Mouse (Mus musculus): ENCODE data around the gene Gm49661. TPM values are rescaled to one million over a fixed set of nuclear protein-coding genes. Genes with fewer than 3 reads are reported as not detected.
A peak's percentile ranks its signal among the peaks of the same experiment; 100 is the strongest.

The Gm49661 gene
- polyA plus RNA-seq, 1 experiment from 2014 or later: not detected

DNA sequence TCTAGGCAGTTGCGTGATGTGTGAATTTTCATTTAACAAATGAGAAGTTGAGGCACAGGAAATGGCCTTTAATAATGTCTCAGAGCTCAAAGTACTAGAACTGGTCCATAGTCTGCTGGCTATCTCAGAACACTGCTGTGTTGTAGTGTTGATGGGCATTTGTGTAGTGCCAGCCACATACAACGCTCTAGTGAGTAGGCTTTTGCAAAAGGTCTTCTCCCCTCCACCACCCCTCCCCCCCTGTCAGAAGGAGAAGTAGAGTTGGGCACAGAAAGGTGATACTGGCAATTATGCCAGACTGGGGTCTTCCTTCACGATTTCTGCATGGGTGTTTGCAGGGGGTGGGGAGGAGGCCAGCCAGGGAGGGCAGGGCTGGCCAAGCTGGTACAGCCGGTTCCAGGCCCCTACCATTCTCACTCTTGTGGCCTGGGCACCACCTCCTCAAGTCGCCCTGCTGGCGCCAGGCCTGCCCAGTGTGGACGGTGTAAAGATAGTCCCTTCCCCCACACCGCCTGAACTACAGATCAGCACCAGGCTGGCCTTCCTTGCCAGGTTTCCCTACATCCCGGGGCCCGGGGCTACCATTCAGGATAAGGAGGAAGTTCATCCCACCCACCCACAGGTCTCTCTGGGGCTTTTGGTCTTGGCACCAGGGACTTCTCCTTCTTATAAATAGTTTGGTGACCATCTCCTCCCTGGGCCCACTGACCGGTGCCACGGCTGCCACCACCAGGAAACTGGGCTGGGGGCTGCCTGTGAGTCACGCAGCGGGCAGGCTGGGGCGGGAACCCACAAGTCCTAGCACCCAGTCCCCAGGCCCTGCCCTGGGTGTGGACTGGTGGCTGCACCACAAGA, 12.6 kb upstream of the Gm49661 start:
- 76% methylated on average over 15 of the region's 15 CpGs for WGBS
- no peaks in the 10 kb centered on the region for H3K27me3 ChIP-seq (replicated peaks)
- H3K36me3 ChIP-seq: no peaks in the 10 kb centered on the region
- peaks cover 82% of the 10 kb centered on the region for H3K4me1 ChIP-seq (replicated peaks)
- no peaks in the 10 kb centered on the region for H3K9me3 ChIP-seq
- no peak overlapping the region for H3K4me3 ChIP-seq (replicated peaks)
- H3K4me2 ChIP-seq (replicated peaks): 0 out of 2 replicates have a peak overlapping the region, but pooled peaks have one; percentile 9
- H3K9ac ChIP-seq: 0 out of 2 replicates have a peak overlapping the region, but pooled peaks have one; percentile 11
- H3K27ac ChIP-seq: peak overlapping the region; percentile 90
- no peak for ATAC-seq

DNA sequence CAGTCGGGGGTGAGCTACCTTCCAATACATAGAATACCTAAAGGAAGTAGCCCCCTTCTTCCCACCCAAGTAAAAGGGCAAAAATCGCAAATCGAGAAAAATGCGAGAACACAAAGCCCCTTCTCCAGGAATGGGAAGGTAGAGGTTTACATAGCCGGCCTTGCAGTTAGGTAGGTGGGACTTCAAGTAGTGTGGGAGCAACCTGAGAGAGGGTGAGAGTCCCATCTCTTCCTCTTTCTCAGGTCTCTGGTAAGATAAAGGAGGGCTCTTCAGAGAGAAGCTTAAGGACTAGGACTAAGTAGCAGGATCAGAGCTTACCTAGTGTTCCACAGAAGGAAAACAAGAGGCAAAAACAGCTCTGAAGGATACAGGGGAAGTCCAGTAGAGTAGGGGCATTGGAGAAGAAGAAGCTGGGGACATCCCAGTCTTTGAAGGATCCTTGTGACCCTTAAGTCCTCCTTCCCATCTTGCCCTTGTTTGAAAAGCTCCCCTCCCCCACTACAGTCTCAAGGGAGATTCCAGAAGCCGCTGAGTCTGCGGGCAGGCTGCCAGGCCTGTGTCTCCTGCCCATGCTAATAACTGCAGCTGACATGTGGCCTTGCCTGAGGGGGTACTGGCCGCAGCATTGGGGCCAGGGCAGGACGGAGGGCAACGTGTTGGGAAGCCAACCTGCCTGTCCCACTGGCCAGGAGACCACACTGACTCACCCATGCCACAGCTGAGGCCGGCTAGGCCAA, 11.6 kb upstream of the Gm49661 start:
- no peaks in the 10 kb centered on the region for H3K27me3 ChIP-seq (replicated peaks)
- H3K27ac ChIP-seq: peak overlapping the region; percentile 90
- 0 out of 2 replicates have a peak overlapping the region, but pooled peaks have one; percentile 18 for H3K9ac ChIP-seq
- H3K9me3 ChIP-seq: no peaks in the 10 kb centered on the region
- no peaks in the 10 kb centered on the region for H3K36me3 ChIP-seq
- H3K4me1 ChIP-seq (replicated peaks): peaks cover 79% of the 10 kb centered on the region
- 25% methylated on average over 11 of the region's 11 CpGs for WGBS
- peak overlapping the region; percentile 37; the same call in 1 of the 2 replicates for H3K4me3 ChIP-seq (replicated peaks)
- ATAC-seq: no peak
- peak overlapping the region; percentile 89 for H3K4me2 ChIP-seq (replicated peaks)

GRCm38 (mm10) chr8:84979599-84980421, 10.6 kb upstream of the Gm49661 start:
- Histone ChIP-seq H3K4me2 (replicated peaks) (peak overlapping the region; percentile 89), H3K27me3 (replicated peaks) (no peaks in the 10 kb centered on the region), H3K4me3 (replicated peaks) (peak overlapping the region; percentile 37), H3K9me3 (no peaks in the 10 kb centered on the region), H3K27ac (peak overlapping the region; percentile 90), H3K36me3 (no peaks in the 10 kb centered on the region), H3K4me1 (replicated peaks) (peaks cover 71% of the 10 kb centered on the region), H3K9ac (peak overlapping the region; percentile 43)
- WGBS: 3% methylated on average over 42 of the region's 42 CpGs
- peak; percentile 52 for ATAC-seq

DNA sequence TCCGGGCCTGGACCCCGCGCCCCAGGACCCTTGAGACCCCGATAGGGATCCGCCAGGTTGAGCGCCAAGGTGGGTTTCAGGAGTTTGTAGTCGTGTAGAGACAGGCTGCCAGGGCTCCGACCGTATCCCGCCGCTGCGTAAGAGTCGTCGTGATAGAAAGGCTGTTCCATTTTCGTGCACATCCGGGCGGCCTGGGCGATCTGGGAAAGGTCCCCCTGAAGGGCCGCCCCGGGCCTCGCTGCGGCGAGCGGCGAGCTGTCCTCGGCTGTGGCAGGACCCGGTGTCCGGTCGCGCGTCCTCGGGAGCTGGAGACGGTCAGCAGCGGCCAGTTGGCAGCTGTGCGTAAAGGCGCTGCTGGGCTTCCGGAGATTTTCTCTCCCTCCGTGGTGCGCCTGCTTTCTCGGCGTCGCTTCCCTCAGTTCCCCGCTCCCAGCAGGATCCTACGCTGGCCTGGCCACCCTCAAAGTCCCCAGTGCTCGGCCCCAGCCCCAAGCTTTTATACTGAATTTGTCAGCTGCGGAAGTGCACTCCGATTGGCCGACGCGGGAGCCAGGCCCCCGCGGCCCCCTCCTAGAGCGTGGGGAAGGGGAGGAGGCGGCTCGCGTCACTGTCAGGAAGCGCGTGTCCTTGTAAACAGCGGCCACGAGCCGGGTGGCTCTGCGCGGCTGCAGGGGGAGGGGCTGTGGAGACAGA, 9.2 kb upstream of the Gm49661 start, which contains the start of gene Junb:
Gene Junb, minus strand, starts transcription at position 471 of the 693 bp plus-strand sequence.
- no peaks in the 10 kb centered on the region for H3K9me3 ChIP-seq
- peak within 1 kb of the TSS; percentile 58 for H3K4me3 ChIP-seq (replicated peaks)
- H3K4me1 ChIP-seq (replicated peaks): peaks cover 63% of the 10 kb centered on the region
- under 1% methylated on average over 63 of the region's 63 CpGs for WGBS
- H3K27me3 ChIP-seq (replicated peaks): no peaks in the 10 kb centered on the region
- H3K36me3 ChIP-seq: 0 out of 2 replicates have a peak, but pooled peaks cover under 1% of the 10 kb centered on the region
- peak; percentile 67 for ATAC-seq
- peak within 1 kb of the TSS; percentile 67 for H3K9ac ChIP-seq
- H3K27ac ChIP-seq: peak within 1 kb of the TSS; percentile 90
- peak within 1 kb of the TSS; percentile 89 for H3K4me2 ChIP-seq (replicated peaks)

- ATAC-seq: no peak
- no peaks in the 10 kb centered on the region for H3K27me3 ChIP-seq (replicated peaks)
- H3K9me3 ChIP-seq: no peaks in the 10 kb centered on the region
- peak overlapping the region; percentile 89 for H3K4me2 ChIP-seq (replicated peaks)
- H3K27ac ChIP-seq: peak overlapping the region; percentile 90
- WGBS: under 1% methylated on average over 70 of the region's 70 CpGs
- H3K4me1 ChIP-seq (replicated peaks): peaks cover 61% of the 10 kb centered on the region
- peak overlapping the region; percentile 58 for H3K4me3 ChIP-seq (replicated peaks)
- 0 out of 2 replicates have a peak, but pooled peaks cover 5% of the 10 kb centered on the region for H3K36me3 ChIP-seq
- H3K9ac ChIP-seq: peak overlapping the region; percentile 67
Measured at GRCm38 (mm10) chr8:84977435-84978247, 8.4 kb upstream of the Gm49661 start.

DNA sequence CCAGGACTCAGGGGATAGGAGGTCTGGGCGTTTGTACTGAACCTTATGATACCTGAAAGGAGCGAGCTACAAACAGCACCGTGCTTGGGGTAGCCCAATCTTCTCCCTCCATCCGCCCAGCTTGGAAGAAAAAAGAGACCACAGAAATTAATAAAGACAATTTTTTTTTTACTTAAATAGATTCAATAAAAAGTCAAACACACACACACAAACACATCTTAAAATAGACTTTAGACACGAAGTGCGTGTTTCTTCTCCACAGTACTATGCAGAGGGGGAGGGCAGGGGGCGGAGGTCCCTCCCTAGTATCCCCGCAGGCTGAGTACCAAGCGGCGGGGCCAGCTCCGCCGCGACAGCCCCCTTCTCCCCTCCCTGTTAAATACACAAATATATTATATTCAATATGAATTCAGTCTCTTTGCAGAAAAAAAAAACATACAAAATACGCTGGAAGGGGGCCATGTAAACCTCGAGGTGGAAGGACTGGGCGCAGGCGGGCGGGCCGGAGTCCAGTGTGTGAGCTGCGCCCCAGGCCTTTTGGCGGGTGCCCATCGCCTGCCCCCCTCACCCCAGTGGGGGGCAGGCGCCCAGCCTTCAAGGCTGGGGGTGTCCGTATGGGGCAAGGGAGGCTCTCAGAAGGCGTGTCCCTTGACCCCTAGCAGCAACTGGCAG, 7.7 kb upstream of the Gm49661 start:
- peak overlapping the region; percentile 89 for H3K4me2 ChIP-seq (replicated peaks)
- H3K27ac ChIP-seq: peak overlapping the region; percentile 90
- H3K4me3 ChIP-seq (replicated peaks): peak overlapping the region; percentile 58
- no peak for ATAC-seq
- H3K27me3 ChIP-seq (replicated peaks): no peaks in the 10 kb centered on the region
- H3K36me3 ChIP-seq: peaks cover 7% of the 10 kb centered on the region; the same call in 1 of the 2 replicates
- H3K4me1 ChIP-seq (replicated peaks): peaks cover 53% of the 10 kb centered on the region
- H3K9me3 ChIP-seq: no peaks in the 10 kb centered on the region
- H3K9ac ChIP-seq: peak overlapping the region; percentile 67
- 3% methylated on average over 25 of the region's 25 CpGs for WGBS

- peak overlapping the region; percentile 58 for H3K4me3 ChIP-seq (replicated peaks)
- peaks cover 14% of the 10 kb centered on the region; the same call in 1 of the 2 replicates for H3K36me3 ChIP-seq
- peaks cover 48% of the 10 kb centered on the region for H3K4me1 ChIP-seq (replicated peaks)
- H3K9me3 ChIP-seq: no peaks in the 10 kb centered on the region
- ATAC-seq: peak; percentile 78
- H3K9ac ChIP-seq: peak overlapping the region; percentile 67
- peak overlapping the region; percentile 89 for H3K4me2 ChIP-seq (replicated peaks)
- peak overlapping the region; percentile 90 for H3K27ac ChIP-seq
- H3K27me3 ChIP-seq (replicated peaks): no peaks in the 10 kb centered on the region
- under 1% methylated on average over 61 of the region's 61 CpGs for WGBS
Measured at GRCm38 (mm10) chr8:84976031-84976762, 7.0 kb upstream of the Gm49661 start.

DNA sequence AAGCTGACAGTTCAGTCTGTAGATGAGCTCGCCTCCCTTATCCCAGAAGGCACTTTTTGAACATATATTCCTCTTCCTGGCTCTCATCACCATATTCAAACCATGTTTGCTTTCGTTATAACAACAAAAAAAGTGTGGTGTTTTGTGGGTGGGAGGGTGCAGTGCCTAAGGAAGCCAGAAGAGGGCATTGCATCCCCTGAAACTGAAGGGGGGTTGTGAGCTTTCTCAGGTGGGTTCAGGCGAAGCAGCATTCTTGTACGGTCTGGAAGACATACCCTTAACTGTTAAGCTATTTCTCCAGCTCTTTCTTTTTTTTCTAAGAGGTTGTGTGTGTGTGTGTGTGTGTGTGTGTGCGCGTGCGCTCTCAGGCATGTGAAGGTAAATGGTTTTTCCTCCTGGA, 6.2 kb upstream of the Gm49661 start:
- Histone ChIP-seq H3K4me1 (replicated peaks) (peaks cover 48% of the 10 kb centered on the region), H3K4me2 (replicated peaks) (peak overlapping the region; percentile 89), H3K4me3 (replicated peaks) (peak overlapping the region; percentile 58; the same call in 1 of the 2 replicates), H3K36me3 (peaks cover 19% of the 10 kb centered on the region; the same call in 1 of the 2 replicates), H3K27ac (0 out of 2 replicates have a peak overlapping the region, but pooled peaks have one; percentile 90), H3K9me3 (no peaks in the 10 kb centered on the region), H3K9ac (no peak overlapping the region), H3K27me3 (replicated peaks) (no peaks in the 10 kb centered on the region)
- WGBS: 34% methylated on average over 7 of the region's 7 CpGs
- ATAC-seq: no peak

- Histone ChIP-seq H3K27me3 (replicated peaks) (no peaks in the 10 kb centered on the region), H3K4me1 (replicated peaks) (peaks cover 41% of the 10 kb centered on the region), H3K9me3 (no peaks in the 10 kb centered on the region), H3K4me2 (replicated peaks) (no peak overlapping the region), H3K4me3 (replicated peaks) (no peak overlapping the region), H3K9ac (no peak overlapping the region), H3K27ac (no peak overlapping the region), H3K36me3 (peaks cover 19% of the 10 kb centered on the region; the same call in 1 of the 2 replicates)
- WGBS: 78% methylated on average over 8 of the region's 8 CpGs
- ATAC-seq: no peak
Measured at GRCm38 (mm10) chr8:84974543-84975142, 5.4 kb upstream of the Gm49661 start.
